Mouse (Mus musculus): ENCODE results near the gene Pcolce2.

Gene Pcolce2

DNA sequence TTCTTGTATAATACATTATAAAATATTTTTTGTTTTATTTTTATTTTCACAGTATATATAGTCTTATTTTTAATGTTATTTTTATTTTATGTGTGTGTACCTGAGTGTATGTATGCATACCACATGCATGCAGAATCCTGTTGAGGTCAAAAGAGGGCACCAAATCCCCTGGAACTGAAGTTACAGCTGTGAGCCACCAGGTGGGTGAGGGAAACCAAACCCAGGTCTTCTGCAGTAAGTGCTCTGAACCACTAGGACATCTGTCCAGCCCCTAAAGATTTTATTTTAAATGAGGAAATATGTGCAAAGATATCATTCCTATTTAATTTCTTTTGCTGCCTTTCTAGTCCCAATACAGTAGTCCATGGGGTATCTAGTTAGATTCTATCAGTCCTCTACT, 71.5 kb downstream of the Pcolce2 start:
- DNase-seq (ENCODE audit: low spot score): no peak

DNA sequence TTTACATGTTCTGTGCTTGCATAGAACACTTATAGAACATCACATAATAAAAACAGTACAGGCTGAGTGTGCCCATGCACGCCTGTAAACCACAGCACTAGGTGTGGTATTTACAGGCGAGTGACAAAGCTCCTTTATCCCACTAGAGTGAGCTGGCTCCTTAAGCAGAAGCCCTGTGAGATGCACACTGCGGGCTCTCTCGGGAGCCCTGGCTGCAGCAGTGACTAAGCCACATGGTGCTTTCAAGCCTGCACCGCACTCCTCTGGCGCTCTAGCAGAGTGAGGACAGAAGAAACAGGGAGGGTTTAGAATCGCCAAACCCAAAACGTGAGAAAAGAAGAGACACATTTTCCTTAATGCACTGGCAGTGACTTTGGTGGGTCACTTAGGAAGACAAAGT, 75.2 kb downstream of the Pcolce2 start:
- DNase-seq (ENCODE audit: low spot score): no peak

DNA sequence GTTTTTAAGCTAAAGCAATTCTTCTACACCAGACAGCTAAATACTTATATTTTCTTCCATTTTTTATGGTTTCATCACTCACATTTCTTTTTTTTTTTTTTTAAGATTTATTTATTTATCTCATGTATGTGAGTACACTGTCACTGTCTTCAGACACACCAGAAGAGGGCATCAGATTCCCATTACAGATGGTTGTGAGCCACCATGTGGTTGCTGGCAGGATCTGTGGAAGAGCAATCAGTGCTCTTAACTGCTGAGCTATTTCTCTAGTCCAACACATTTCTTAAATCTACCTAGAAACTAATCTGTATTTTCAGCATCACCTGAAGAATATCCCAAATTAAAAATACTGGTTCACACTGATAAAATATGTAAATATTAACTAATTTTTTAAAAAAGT, 98.8 kb downstream of the Pcolce2 start:
- no peak for DNase-seq (ENCODE audit: low spot score)

DNA sequence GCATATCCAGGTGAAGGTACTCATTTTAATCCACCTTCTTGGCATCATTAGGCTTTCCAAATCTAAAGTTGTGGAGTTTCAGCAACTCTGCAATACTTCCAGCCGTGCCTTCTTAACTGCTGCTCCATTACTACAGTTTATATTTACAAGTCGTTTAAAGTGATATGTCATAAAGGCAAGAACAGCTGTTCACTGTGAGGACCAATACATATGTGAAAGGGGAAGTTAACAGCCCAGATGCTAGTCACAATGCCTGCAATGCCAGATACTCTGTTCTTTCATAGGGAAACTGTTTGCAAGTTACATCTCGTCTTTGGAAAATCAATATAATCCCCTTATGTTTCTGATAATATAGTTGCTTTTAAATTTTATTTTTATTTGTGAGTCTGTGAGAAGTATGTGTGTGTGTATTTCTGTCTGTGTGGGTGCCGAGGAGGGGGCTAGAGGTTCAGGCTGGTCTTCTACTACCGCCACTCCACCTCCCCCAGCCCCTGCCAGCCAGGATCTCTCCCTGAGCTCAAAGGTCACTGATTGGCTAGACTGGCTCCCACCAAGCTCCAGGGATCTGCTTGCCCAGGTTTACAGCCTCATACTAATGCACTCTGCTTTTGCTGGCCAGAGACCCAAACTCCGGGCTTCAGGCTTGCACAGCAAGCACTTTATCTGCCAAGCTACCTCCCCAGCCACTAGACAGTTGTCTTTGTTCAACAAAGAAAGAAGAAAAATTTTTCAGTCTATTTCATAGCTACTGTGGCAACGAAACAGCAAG, 107.6 kb downstream of the Pcolce2 start:
- DNase-seq (ENCODE audit: low spot score): no peak

DNA sequence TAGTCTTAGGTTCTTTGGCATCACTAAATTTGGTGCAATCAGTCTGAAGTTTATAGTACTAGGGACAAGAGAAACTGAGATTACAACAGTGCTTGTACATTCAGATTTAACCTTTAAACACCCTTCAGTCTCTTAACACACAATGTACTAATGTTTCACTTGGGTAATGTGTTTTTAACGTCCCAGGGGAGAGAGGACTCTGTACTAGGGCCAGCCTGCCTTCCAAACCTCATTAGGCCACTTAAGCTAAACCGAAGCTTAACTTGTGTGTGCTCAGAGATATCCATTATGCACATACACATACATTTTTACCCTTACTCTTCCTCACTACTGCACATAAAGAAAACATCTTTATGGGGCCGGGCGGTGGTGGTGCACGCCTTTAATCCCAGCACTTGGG, 109.9 kb downstream of the Pcolce2 start:
- no peak for DNase-seq (ENCODE audit: low spot score)
